Mouse (Mus musculus) thymus, adult 2 months (tissue): ENCODE data around the gene Ppp1cb.

Experiments
- CTCF ChIP-seq: fragments of 200-500 bp; IDR thresholded peaks from 2 replicates; pipeline ENCODE4 v1.5.1; 2012; ENCODE audit warnings: mild to moderate bottlenecking, control low read depth, low read length, moderate library complexity, borderline replicate concordance; ENCODE audit not compliant: control insufficient read depth, poor library complexity, insufficient read depth; ENCODE audit errors: extremely low read depth
- POLR2A ChIP-seq: fragments of 200-500 bp; IDR thresholded peaks from 2 replicates; pipeline ENCODE4 v1.6.1; 2012; ENCODE audit warnings: mild to moderate bottlenecking, low read length, control low read depth, moderate library complexity; ENCODE audit not compliant: control insufficient read depth, poor library complexity, insufficient read depth; ENCODE audit errors: extremely low read depth

GRCm38 (mm10) chr5:32416881-32417280 is 41.8 kb upstream of the Ppp1cb start:
- no peak for TF ChIP-seq POLR2A
- no peak for TF ChIP-seq CTCF
